Mouse (Mus musculus): ENCODE measurements around the gene Msl2. TPM values are rescaled to one million over a fixed set of nuclear protein-coding genes. Genes with fewer than 3 reads are reported as not detected.

The Msl2 gene
- total RNA-seq (2014; rRNA removed), result 13.6 and 19.1 TPM in 2 replicates
- polyA plus RNA-seq (2012; rRNA removed), result 9.6 and 9.7 TPM in 2 replicates

DNA sequence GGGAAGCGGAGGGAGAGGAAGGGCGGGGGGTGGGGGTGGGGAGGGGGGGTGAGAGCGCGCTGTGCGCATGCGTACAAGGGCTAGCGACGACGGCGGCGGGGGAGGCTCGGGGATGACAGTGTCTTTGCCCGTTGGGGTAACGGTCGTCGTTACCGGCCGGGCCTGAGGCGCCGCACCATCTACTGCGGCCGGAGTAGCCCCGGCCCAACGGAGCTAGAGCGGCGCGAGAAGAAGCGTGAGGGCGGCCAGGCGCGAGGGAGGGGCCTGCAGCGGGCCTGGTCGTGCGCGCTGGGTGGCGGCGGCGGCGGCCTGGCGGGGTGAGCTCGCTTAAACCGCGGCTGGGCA is at the start of gene Msl2:
TSS of gene Msl2 (plus strand) at position 115 of the 345 bp plus-strand sequence.
- Histone ChIP-seq H3K27ac (replicated peaks; ENCODE audit: insufficient read depth, low read depth, low read length) (peak within 1 kb of the TSS; percentile 99), H3K27me3 (ENCODE audit: control insufficient read depth, insufficient read depth, low read length) (no peaks in the 10 kb centered on the region), H3K4me1 (ENCODE audit: control insufficient read depth, insufficient read depth, low read length) (peaks cover 12% of the 10 kb centered on the region), H3K9ac (ENCODE audit: low read depth, low read length) (peak within 1 kb of the TSS; percentile 100), H3K4me3 (ENCODE audit: insufficient read depth, low read depth, low read length) (peak within 1 kb of the TSS; percentile 85), H3K36me3 (ENCODE audit: control insufficient read depth, insufficient read depth, low read length) (no peaks in the 10 kb centered on the region), H3K79me2 (ENCODE audit: control insufficient read depth, insufficient read depth, low read length) (peaks cover 35% of the 10 kb centered on the region; the same call in 1 of the 2 replicates)
- TF ChIP-seq POLR2A (IDR thresholded peaks at IDR 0.05; ENCODE audit: extremely low read depth, insufficient read depth, low read length) (peak; percentile 80), CTCF (IDR thresholded peaks at IDR 0.05; ENCODE audit: low read depth, low read length) (no peak)
- 0% methylated on average over 39 of the region's 43 CpGs for WGBS
- no peak for DNase-seq (ENCODE audit: extremely low read depth, low read depth, low spot score)

DNA sequence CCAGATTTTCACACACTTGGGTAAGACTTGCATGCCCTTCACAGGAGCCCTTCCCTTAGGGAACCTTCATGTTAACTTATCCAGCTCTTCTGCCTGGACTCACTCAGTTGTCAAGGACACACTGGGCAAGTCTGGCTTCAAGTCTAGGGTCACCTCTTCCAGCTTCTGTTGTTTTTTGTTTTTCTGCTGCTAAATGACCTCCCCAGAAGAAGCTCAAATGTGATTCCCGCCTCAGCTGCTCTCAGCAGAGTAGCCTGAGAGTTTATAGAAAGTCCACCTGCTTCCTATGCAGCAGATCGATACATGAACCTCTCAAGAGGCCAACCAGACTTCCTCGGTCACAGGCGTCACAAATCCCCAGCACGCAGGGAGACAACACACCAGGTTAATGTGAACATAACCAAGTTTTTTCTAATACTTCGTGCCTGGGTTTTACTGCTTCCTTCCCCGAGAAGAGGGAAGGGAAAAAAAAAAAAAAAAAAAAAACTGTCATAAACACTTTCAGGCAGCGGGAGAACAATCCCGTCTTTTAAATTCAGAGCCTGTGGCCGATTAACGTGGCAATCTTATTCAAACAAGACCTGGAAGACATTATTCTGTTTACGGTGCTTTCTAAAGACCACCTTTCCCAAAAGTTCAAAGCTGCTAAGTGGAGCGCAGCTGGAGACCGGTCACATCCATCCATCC is 40.0 kb upstream of the Msl2 start:
- WGBS, result 2% methylated on average over 14 of the region's 14 CpGs
- Histone ChIP-seq H3K27ac (replicated peaks; ENCODE audit: insufficient read depth, low read depth, low read length) (peak overlapping the region; percentile 85), H3K36me3 (ENCODE audit: control insufficient read depth, insufficient read depth, low read length) (peaks cover 4% of the 10 kb centered on the region), H3K4me3 (ENCODE audit: insufficient read depth, low read depth, low read length) (peak overlapping the region; percentile 79), H3K27me3 (ENCODE audit: control insufficient read depth, insufficient read depth, low read length) (no peaks in the 10 kb centered on the region), H3K79me2 (ENCODE audit: control insufficient read depth, insufficient read depth, low read length) (no peaks in the 10 kb centered on the region), H3K9ac (ENCODE audit: low read depth, low read length) (peak overlapping the region; percentile 73), H3K4me1 (ENCODE audit: control insufficient read depth, insufficient read depth, low read length) (peaks cover 14% of the 10 kb centered on the region)
- peak; percentile 59 for DNase-seq (ENCODE audit: extremely low read depth, low read depth, low spot score)
- TF ChIP-seq CTCF (IDR thresholded peaks at IDR 0.05; ENCODE audit: low read depth, low read length), result no peak
- no peak for TF ChIP-seq POLR2A (IDR thresholded peaks at IDR 0.05; ENCODE audit: extremely low read depth, insufficient read depth, low read length)

DNA sequence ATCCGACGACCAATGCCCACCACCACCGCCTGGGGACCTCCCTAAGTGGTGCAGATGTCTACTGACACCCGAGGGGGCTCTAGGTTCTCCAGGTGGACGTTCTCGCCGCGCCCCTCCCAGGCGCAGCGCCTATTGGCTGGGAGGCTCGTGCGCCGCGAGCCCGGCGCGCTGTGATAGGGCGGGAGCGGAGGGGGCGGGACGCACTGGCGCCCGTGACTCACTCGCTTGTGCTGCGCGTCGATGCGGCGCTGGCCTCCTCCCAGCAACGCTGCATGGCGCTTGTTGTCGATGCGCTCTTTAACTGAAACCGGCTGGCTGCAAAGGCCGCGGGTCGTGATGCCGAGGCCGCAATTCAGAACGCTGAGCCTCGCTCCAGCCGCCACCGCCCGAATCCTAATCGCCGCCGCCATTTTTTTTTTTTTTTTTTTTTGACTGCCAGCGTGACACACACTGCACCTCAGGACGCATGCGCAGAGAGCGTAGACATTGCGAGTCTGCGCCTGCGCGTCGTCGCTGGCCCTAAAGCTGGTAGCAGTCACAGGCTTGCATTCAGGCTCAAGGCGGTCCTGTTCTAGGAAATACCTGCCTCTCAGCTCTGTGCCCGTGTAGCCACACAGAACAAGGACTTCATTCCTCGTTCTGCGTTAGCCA is 39.3 kb upstream of the Msl2 start, which contains the start of gene Pccb:
TSS of gene Pccb (minus strand) at position 451 of the 651 bp plus-strand sequence.
- Histone ChIP-seq H3K27me3 (ENCODE audit: control insufficient read depth, insufficient read depth, low read length) (no peaks in the 10 kb centered on the region), H3K4me3 (ENCODE audit: insufficient read depth, low read depth, low read length) (peak within 1 kb of the TSS; percentile 79), H3K36me3 (ENCODE audit: control insufficient read depth, insufficient read depth, low read length) (no peaks in the 10 kb centered on the region), H3K9ac (ENCODE audit: low read depth, low read length) (peak within 1 kb of the TSS; percentile 88), H3K79me2 (ENCODE audit: control insufficient read depth, insufficient read depth, low read length) (no peaks in the 10 kb centered on the region), H3K4me1 (ENCODE audit: control insufficient read depth, insufficient read depth, low read length) (peaks cover 14% of the 10 kb centered on the region), H3K27ac (replicated peaks; ENCODE audit: insufficient read depth, low read depth, low read length) (peak within 1 kb of the TSS; percentile 91)
- peak; percentile 87 for DNase-seq (ENCODE audit: extremely low read depth, low read depth, low spot score)
- TF ChIP-seq CTCF (IDR thresholded peaks at IDR 0.05; ENCODE audit: low read depth, low read length) (no peak), POLR2A (IDR thresholded peaks at IDR 0.05; ENCODE audit: extremely low read depth, insufficient read depth, low read length) (peak; percentile 89)
- WGBS, result under 1% methylated on average over 61 of the region's 61 CpGs

DNA sequence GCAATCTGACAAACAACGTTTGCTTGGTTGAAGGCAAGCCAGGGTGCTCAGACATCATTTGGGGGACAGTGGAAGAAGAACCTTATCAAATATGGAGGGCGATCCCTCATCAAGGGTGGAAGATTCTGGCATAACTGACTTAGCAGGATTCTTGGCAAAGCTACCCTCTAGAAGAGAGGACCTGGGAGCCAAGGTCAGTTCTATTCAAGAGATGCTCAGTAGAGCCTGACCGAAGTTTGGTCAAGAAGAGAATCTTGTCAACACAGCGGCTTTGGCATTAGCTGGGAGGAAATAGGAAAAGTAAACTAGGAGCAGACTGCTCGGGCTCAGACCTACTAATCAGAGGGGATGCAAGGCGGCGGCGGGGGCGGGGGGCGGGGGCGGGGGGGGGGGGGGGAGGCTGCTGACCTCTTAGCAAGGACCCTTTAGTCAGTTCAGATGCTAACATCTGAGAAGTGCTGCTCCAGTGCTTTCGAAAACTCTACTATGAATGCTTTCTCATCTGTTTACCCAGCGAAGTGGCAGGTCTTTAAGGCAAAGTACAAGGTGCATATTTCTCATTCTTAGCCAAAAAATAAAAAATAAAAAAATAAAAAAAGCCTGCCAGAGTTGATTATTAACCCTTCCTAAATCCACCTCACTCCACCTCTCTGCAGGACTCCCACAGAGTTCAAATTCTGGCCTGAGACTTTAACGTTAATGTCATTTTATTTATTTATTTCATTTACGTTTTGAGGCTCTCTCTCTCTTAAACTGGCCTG is 37.9 kb upstream of the Msl2 start:
- Histone ChIP-seq H3K4me3 (ENCODE audit: insufficient read depth, low read depth, low read length) (0 out of 2 replicates have a peak overlapping the region, but pooled peaks have one; percentile 10), H3K9ac (ENCODE audit: low read depth, low read length) (peak overlapping the region; percentile 12), H3K36me3 (ENCODE audit: control insufficient read depth, insufficient read depth, low read length) (no peaks in the 10 kb centered on the region), H3K27ac (replicated peaks; ENCODE audit: insufficient read depth, low read depth, low read length) (peak overlapping the region; percentile 91), H3K27me3 (ENCODE audit: control insufficient read depth, insufficient read depth, low read length) (no peaks in the 10 kb centered on the region), H3K4me1 (ENCODE audit: control insufficient read depth, insufficient read depth, low read length) (peaks cover 14% of the 10 kb centered on the region), H3K79me2 (ENCODE audit: control insufficient read depth, insufficient read depth, low read length) (no peaks in the 10 kb centered on the region)
- TF ChIP-seq POLR2A (IDR thresholded peaks at IDR 0.05; ENCODE audit: extremely low read depth, insufficient read depth, low read length) (no peak), CTCF (IDR thresholded peaks at IDR 0.05; ENCODE audit: low read depth, low read length) (no peak)
- DNase-seq (ENCODE audit: extremely low read depth, low read depth, low spot score), result peak; percentile 86
- WGBS, result 24% methylated on average over 14 of the region's 15 CpGs

DNA sequence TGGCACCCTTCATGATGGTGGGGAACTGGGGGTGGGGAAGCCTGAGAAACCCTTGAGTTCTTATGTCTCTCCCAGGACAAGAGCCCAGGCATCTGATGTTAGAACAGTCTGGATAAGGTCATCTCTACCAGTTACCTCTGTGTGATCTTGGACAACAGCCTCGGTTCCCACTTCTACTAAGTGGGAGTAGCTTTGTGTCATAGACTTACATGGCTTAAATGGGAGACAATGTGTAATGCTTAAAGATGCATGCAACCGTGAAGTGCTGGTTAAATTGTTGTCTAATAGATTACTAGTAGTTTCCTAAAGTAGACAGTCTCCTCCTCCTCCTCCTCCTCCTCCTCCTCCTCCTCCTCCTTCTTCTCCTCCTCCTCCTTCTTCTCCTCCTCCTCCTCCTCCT is 37.0 kb upstream of the Msl2 start:
- WGBS, result 83% methylated on average over 2 of the region's 2 CpGs
- peak; percentile 14 for DNase-seq (ENCODE audit: extremely low read depth, low read depth, low spot score)

More for the DNA sequence above, 37.0 kb upstream of the Msl2 start:
- no peak overlapping the region for H3K4me3 ChIP-seq (ENCODE audit: insufficient read depth, low read depth, low read length)
- H3K27me3 ChIP-seq (ENCODE audit: control insufficient read depth, insufficient read depth, low read length), result no peaks in the 10 kb centered on the region
- no peak overlapping the region for H3K9ac ChIP-seq (ENCODE audit: low read depth, low read length)
- H3K27ac ChIP-seq (replicated peaks; ENCODE audit: insufficient read depth, low read depth, low read length), result peak overlapping the region; percentile 51; the same call in 1 of the 2 replicates
- no peak for TF ChIP-seq CTCF (IDR thresholded peaks at IDR 0.05; ENCODE audit: low read depth, low read length)
- TF ChIP-seq POLR2A (IDR thresholded peaks at IDR 0.05; ENCODE audit: extremely low read depth, insufficient read depth, low read length), result no peak
- peaks cover 14% of the 10 kb centered on the region for H3K4me1 ChIP-seq (ENCODE audit: control insufficient read depth, insufficient read depth, low read length)
- no peaks in the 10 kb centered on the region for H3K36me3 ChIP-seq (ENCODE audit: control insufficient read depth, insufficient read depth, low read length)
- no peaks in the 10 kb centered on the region for H3K79me2 ChIP-seq (ENCODE audit: control insufficient read depth, insufficient read depth, low read length)

Data from liver, adult 2 months (tissue).